Mouse (Mus musculus): ENCODE measurements around the gene Dcp1b. TPM values are rescaled to one million over a fixed set of nuclear protein-coding genes. Genes with fewer than 3 reads are reported as not detected.
"Not testable (repeated sequence)": the region's sequence is repeated elsewhere in the genome, so short reads cannot be mapped to it uniquely, and the experiment has no call there.

The Dcp1b gene
- total RNA-seq, 2 experiments from 2014 or later = 7.3 to 8.0 TPM

- DNase-seq (ENCODE audit: low spot score in 2 of 2) = no peak
Measured at GRCm38 (mm10) chr6:119194601-119195000, 19.5 kb downstream of the Dcp1b start.

GRCm38 (mm10) chr6:119196382-119197305 lies 21.6 kb downstream of the Dcp1b start, which contains the start of gene Cacna1c:
Gene Cacna1c, minus strand, starts transcription at chr6:119196418.
- no peak for DNase-seq (ENCODE audit: low spot score in 2 of 2)

GRCm38 (mm10) chr6:119198534-119199273 lies 23.7 kb downstream of the Dcp1b start:
- DNase-seq (ENCODE audit: low spot score in 2 of 2) = no peak

- no peak for DNase-seq (ENCODE audit: low spot score in 2 of 2)
Measured at GRCm38 (mm10) chr6:119199274-119199879, 24.3 kb downstream of the Dcp1b start.

DNA sequence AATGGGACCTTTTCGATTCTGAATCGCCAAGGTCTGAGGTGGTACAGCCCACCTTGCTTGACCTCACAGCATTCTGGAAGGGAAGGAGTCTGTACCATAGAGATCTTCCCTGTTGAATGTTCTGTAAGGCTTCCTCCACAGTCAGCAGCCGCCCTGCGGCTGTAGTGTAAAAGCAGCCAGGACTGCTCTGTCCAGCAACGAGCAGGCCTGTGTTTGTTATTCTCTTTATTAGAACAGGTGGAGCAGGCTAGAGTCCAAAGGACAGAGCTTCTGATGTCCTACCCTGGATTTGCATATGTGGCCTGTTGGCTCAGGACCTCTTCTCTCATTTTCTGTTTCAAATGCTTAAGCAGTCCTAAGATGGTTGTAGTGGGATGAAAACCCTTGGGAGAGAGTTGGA lies 25.3 kb downstream of the Dcp1b start:
- no peak for DNase-seq (ENCODE audit: low spot score in 2 of 2)

DNA sequence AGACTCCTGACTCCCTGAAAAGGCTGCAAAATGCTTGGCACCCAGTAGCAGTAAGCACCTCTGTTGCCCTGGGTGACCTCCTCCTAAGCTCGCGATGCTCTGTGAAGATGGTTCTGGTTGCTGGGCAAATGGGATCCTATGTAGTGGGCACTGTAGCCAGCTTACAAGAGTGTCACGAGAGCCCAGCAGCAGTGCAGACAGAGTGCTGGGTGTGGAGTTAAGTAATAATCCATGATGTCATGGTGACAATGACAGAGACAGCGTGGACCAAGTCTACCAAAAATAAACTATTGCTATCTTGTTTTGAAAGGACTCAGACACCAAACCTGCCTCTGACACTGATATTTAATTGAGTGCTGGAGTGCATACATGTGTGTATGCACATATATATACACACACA lies 26.5 kb downstream of the Dcp1b start:
- no peak for DNase-seq (ENCODE audit: low spot score in 2 of 2)

GRCm38 (mm10) chr6:119204286-119204685 lies 29.2 kb downstream of the Dcp1b start:
- DNase-seq (ENCODE audit: low spot score in 2 of 2) = no peak

DNA sequence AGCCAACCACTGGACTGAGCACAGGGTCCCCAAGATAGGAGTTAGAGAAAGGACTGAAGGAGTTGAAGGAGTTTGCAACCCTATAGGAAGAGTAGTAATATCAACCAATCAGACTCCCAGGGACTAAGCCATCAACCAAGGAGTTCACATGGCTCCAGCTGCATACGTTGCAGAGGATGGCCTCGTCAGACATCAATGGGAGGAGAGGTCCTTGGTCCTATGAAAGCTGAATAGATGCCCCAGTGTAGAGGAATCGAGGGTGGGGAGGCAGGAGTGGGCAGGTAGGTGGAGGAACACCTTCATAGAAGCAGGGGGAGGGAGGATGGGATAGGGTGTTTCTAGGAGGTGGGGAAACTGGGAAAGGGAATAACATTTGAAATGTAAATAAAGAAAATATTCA lies 29.9 kb downstream of the Dcp1b start:
- DNase-seq (ENCODE audit: low spot score in 2 of 2) = no peak

DNA sequence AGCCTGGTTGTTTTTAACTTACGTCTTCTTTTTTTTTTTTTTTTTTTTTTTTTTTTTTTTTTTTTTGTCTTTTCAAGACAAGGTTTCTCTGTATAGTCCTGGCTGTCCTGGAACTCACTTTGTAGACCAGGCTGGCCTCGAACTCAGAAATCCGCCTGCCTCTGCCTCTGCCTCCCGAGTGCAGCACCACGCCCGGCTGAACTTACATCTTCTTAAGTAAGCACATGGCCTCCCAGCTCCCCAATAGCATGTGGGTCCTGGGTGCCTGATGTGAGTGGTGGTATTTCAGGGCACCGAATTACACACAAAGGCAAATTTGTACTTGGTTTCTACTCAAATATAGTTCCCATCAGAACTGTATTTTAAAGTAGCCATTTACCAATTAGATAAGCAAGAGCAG lies 31.0 kb downstream of the Dcp1b start:
- not testable (repeated sequence) for DNase-seq (ENCODE audit: low spot score in 2 of 2)

- DNase-seq (ENCODE audit: low spot score in 2 of 2) = no peak
Measured at GRCm38 (mm10) chr6:119213375-119213774, 38.3 kb downstream of the Dcp1b start.

- DNase-seq (ENCODE audit: low spot score in 2 of 2) = no peak
Measured at GRCm38 (mm10) chr6:119214190-119214589, 39.1 kb downstream of the Dcp1b start.

GRCm38 (mm10) chr6:119215040-119215613 lies 40.1 kb downstream of the Dcp1b start:
- DNase-seq (ENCODE audit: low spot score in 2 of 2) = no peak

DNA sequence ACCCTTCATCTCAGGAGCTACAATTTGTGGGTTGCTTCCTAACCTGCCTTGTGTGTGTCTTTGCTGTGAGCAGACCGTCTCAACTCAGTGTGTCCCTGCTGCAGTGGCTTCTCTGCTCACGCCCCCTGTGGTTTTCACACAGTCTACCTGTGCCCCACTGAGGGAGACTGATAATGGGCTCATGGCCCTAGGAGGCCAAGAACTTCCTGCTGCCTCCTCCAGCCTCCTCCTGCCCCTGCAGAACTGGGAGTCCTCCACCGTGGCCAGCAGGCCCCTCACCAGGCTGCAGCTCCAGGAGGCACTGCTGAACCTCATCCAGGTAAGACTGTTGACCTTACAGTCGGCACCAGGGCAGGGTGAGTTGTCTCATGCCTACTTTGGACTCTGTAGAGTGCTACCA lies 42.6 kb downstream of the Dcp1b start:
- DNase-seq (ENCODE audit: low spot score in 2 of 2) = no peak

- DNase-seq (ENCODE audit: low spot score in 2 of 2) = no peak
Measured at GRCm38 (mm10) chr6:119218591-119218990, 43.5 kb downstream of the Dcp1b start.

DNA sequence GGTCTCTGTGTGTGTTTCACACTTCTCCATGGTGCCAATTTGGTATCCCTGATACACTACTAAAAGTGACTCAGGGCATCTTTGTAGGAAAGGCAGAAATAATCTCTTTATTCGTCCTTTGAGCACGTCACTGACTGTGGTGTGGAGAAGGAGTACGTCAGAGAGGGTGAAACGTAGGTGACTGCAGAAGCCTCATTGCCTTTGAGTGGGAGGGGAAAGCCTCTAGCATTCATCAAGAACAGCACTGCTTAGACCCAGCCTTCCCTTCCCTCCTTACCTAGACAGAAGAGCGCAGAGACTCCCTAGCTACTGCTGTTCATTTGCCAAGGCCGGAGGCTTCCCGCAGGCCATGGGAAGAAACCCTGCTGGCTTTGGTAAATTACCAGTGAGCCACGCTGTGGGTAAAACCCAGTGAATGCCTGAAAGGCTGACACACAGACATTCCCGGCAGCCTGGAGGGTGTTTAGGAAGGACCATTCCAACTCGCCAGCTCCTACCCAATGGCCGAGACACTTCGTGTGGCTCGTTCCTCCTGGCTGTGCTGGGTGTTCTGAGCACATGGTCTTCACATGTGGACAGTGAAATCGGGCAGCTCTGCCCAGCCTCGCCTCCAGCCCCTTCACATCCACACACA lies 44.3 kb downstream of the Dcp1b start:
- DNase-seq (ENCODE audit: low spot score in 2 of 2) = no peak

GRCm38 (mm10) chr6:119220297-119220696 lies 45.2 kb downstream of the Dcp1b start:
- no peak for DNase-seq (ENCODE audit: low spot score in 2 of 2)

DNA sequence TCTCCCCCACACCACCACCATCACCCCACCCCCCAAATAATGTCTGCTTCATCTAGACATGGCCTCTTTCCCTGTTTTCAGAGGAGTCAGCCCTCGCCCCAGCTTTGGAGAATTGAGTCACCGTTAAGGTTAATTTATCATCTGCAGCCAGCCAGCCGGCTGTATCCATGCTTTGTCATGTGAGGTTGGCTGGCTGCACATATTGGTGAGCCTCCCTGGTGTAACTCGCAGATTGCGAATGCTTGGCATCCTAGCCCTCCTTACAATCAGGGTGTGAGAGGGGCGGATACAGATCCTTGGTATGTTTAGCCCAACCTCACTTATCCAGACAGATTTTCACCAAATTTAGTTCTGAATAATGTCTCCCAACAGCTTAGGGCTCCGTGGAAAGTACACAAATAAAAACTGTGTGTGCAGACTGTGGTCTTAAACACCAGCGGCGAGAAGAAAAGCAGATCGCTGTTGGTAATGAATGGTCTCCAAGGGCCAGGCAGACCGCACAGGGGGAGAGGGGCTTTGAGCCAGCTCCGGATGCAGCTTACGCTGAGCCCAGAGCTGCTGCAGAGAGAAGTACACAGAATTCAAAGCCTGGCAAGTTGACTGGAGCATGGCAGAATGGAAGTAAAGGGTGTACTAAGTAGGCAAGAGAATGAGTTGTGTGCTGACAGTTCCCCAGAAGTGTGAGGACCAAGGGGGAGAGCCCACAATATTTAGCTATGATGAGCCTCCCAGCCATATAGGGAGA lies 49.6 kb downstream of the Dcp1b start:
- DNase-seq (ENCODE audit: low spot score in 2 of 2) = no peak

DNA sequence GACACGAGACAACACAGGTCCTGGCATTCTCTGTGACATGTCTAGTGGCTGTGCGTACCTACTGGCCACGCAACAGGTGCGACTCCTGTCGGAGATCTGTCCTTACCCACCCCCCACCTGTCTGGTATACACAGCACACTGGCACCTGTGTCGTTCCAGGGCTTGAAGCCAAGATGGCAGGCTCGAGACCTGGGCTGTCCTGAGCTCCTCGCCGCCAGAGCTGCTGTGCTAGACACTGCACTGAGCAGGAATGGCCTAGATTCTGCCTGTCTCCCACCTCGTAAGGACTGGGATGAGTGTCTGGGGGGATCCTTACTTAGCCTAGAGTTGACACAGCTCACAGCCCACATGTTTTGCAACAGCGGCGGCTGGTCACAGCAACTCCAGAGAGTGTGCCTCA lies 50.2 kb downstream of the Dcp1b start:
- no peak for DNase-seq (ENCODE audit: low spot score in 2 of 2)

- no peak for DNase-seq (ENCODE audit: low spot score in 2 of 2)
Measured at GRCm38 (mm10) chr6:119225731-119226130, 50.7 kb downstream of the Dcp1b start.

DNA sequence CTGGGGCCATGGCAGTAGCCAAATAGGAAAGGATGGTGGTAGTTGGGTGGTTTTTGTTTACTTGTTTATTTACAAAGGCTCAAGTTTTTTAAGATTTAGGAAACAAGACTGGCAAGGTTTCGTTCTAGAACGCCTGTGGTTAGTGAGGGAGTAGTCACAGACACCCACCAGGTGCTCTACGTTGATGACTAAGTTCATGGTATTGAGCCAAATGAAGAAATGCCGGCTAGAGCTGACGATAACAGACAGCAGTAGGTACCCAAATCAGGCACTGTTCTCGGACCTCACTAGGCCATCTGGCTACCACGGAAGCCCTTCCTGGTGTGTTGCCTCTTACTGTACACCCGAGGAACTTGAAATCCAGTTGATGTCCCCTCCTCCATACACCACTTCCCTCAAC lies 51.9 kb downstream of the Dcp1b start:
- no peak for DNase-seq (ENCODE audit: low spot score in 2 of 2)

Data from gastrocnemius, postnatal 4 days (tissue).